Mouse (Mus musculus): ENCODE results near the gene Dhrs1. TPM values are rescaled to one million over a fixed set of nuclear protein-coding genes. Genes with fewer than 3 reads are reported as not detected.

The Dhrs1 gene
- polyA plus RNA-seq, 1 experiment from 2014 or later: 466 TPM

- H3K36me3 ChIP-seq (ENCODE audit: control insufficient read depth, insufficient read depth): no peaks in the 10 kb centered on the region
- H3K4me3 ChIP-seq (ENCODE audit: low read depth, low read length): no peak overlapping the region
- no peak for ATAC-seq
- H3K9me3 ChIP-seq (ENCODE audit: control insufficient read depth): no peaks in the 10 kb centered on the region
- no peak overlapping the region for H3K4me2 ChIP-seq (replicated peaks; ENCODE audit: low read depth)
- no peak overlapping the region for H3K9ac ChIP-seq (ENCODE audit: low read depth, low read length)
- H3K4me1 ChIP-seq (replicated peaks; ENCODE audit: control insufficient read depth, insufficient read depth, low read length): 0 out of 2 replicates have a peak, but pooled peaks cover 5% of the 10 kb centered on the region
- no peaks in the 10 kb centered on the region for H3K27me3 ChIP-seq (replicated peaks; ENCODE audit: control insufficient read depth, insufficient read depth, low read length)
- H3K27ac ChIP-seq (ENCODE audit: low read depth, low read length): no peak overlapping the region
- 84% methylated on average over 7 of the region's 7 CpGs for WGBS
- TF ChIP-seq CTCF (IDR thresholded peaks at IDR 0.05; ENCODE audit: low read depth): no peak
These were observed 15.4 kb downstream of the Dhrs1 start for GRCm38 (mm10) chr14:55730116-55730515.

- H3K9me3 ChIP-seq (ENCODE audit: control insufficient read depth): no peaks in the 10 kb centered on the region
- no peaks in the 10 kb centered on the region for H3K36me3 ChIP-seq (ENCODE audit: control insufficient read depth, insufficient read depth)
- no peak overlapping the region for H3K4me3 ChIP-seq (ENCODE audit: low read depth, low read length)
- ATAC-seq: no peak
- H3K4me1 ChIP-seq (replicated peaks; ENCODE audit: control insufficient read depth, insufficient read depth, low read length): no peaks in the 10 kb centered on the region
- H3K27me3 ChIP-seq (replicated peaks; ENCODE audit: control insufficient read depth, insufficient read depth, low read length): no peaks in the 10 kb centered on the region
- 67% methylated on average over 8 of the region's 8 CpGs for WGBS
- H3K9ac ChIP-seq (ENCODE audit: low read depth, low read length): no peak overlapping the region
- TF ChIP-seq CTCF (IDR thresholded peaks at IDR 0.05; ENCODE audit: low read depth): no peak
- H3K4me2 ChIP-seq (replicated peaks; ENCODE audit: low read depth): no peak overlapping the region
- no peak overlapping the region for H3K27ac ChIP-seq (ENCODE audit: low read depth, low read length)
These were observed 17.4 kb downstream of the Dhrs1 start for GRCm38 (mm10) chr14:55727889-55728685.

- Histone ChIP-seq H3K9me3 (ENCODE audit: control insufficient read depth) (no peaks in the 10 kb centered on the region), H3K27ac (ENCODE audit: low read depth, low read length) (no peak overlapping the region), H3K36me3 (ENCODE audit: control insufficient read depth, insufficient read depth) (no peaks in the 10 kb centered on the region), H3K9ac (ENCODE audit: low read depth, low read length) (no peak overlapping the region), H3K4me2 (replicated peaks; ENCODE audit: low read depth) (no peak overlapping the region), H3K4me1 (replicated peaks; ENCODE audit: control insufficient read depth, insufficient read depth, low read length) (no peaks in the 10 kb centered on the region), H3K27me3 (replicated peaks; ENCODE audit: control insufficient read depth, insufficient read depth, low read length) (no peaks in the 10 kb centered on the region), H3K4me3 (ENCODE audit: low read depth, low read length) (no peak overlapping the region)
- ATAC-seq: no peak
- no peak for TF ChIP-seq CTCF (IDR thresholded peaks at IDR 0.05; ENCODE audit: low read depth)
These were observed 19.2 kb downstream of the Dhrs1 start for GRCm38 (mm10) chr14:55726261-55726660.

GRCm38 (mm10) chr14:55724411-55724871 lies 21.0 kb downstream of the Dhrs1 start:
- H3K27ac ChIP-seq (ENCODE audit: low read depth, low read length): no peak overlapping the region
- H3K4me3 ChIP-seq (ENCODE audit: low read depth, low read length): no peak overlapping the region
- no peaks in the 10 kb centered on the region for H3K27me3 ChIP-seq (replicated peaks; ENCODE audit: control insufficient read depth, insufficient read depth, low read length)
- no peaks in the 10 kb centered on the region for H3K9me3 ChIP-seq (ENCODE audit: control insufficient read depth)
- no peak for TF ChIP-seq CTCF (IDR thresholded peaks at IDR 0.05; ENCODE audit: low read depth)
- H3K4me2 ChIP-seq (replicated peaks; ENCODE audit: low read depth): no peak overlapping the region
- no peaks in the 10 kb centered on the region for H3K4me1 ChIP-seq (replicated peaks; ENCODE audit: control insufficient read depth, insufficient read depth, low read length)
- WGBS: 50% methylated on average over 8 of the region's 8 CpGs
- no peak for ATAC-seq
- peaks cover 10% of the 10 kb centered on the region; the same call in 1 of the 2 replicates for H3K36me3 ChIP-seq (ENCODE audit: control insufficient read depth, insufficient read depth)
- H3K9ac ChIP-seq (ENCODE audit: low read depth, low read length): no peak overlapping the region

- peaks cover 19% of the 10 kb centered on the region for H3K36me3 ChIP-seq (ENCODE audit: control insufficient read depth, insufficient read depth)
- ATAC-seq: no peak
- no peaks in the 10 kb centered on the region for H3K27me3 ChIP-seq (replicated peaks; ENCODE audit: control insufficient read depth, insufficient read depth, low read length)
- no peak overlapping the region for H3K4me3 ChIP-seq (ENCODE audit: low read depth, low read length)
- H3K9me3 ChIP-seq (ENCODE audit: control insufficient read depth): no peaks in the 10 kb centered on the region
- no peak overlapping the region for H3K4me2 ChIP-seq (replicated peaks; ENCODE audit: low read depth)
- H3K27ac ChIP-seq (ENCODE audit: low read depth, low read length): no peak overlapping the region
- WGBS: 95% methylated on average over 7 of the region's 7 CpGs
- TF ChIP-seq CTCF (IDR thresholded peaks at IDR 0.05; ENCODE audit: low read depth): no peak
- H3K4me1 ChIP-seq (replicated peaks; ENCODE audit: control insufficient read depth, insufficient read depth, low read length): no peaks in the 10 kb centered on the region
- no peak overlapping the region for H3K9ac ChIP-seq (ENCODE audit: low read depth, low read length)
These were observed 22.1 kb downstream of the Dhrs1 start for GRCm38 (mm10) chr14:55723433-55723832.

- no peak for ATAC-seq
- no peak overlapping the region for H3K9ac ChIP-seq (ENCODE audit: low read depth, low read length)
- no peaks in the 10 kb centered on the region for H3K4me1 ChIP-seq (replicated peaks; ENCODE audit: control insufficient read depth, insufficient read depth, low read length)
- peaks cover 25% of the 10 kb centered on the region for H3K36me3 ChIP-seq (ENCODE audit: control insufficient read depth, insufficient read depth)
- WGBS: 48% methylated on average over 8 of the region's 8 CpGs
- no peak overlapping the region; the same call in 1 of the 2 replicates for H3K27ac ChIP-seq (ENCODE audit: low read depth, low read length)
- H3K27me3 ChIP-seq (replicated peaks; ENCODE audit: control insufficient read depth, insufficient read depth, low read length): no peaks in the 10 kb centered on the region
- H3K4me3 ChIP-seq (ENCODE audit: low read depth, low read length): peak overlapping the region; percentile 78
- TF ChIP-seq CTCF (IDR thresholded peaks at IDR 0.05; ENCODE audit: low read depth): no peak
- no peaks in the 10 kb centered on the region for H3K9me3 ChIP-seq (ENCODE audit: control insufficient read depth)
- peak overlapping the region; percentile 86 for H3K4me2 ChIP-seq (replicated peaks; ENCODE audit: low read depth)
These were observed 23.0 kb downstream of the Dhrs1 start for GRCm38 (mm10) chr14:55722438-55722945.
